Mouse (Mus musculus) hematopoietic multipotent progenitor cell, adult 10-12 weeks (in vitro differentiated cells): ENCODE measurements around the gene Nsun5. TPM values are rescaled to one million over a fixed set of nuclear protein-coding genes. Genes with fewer than 3 reads are reported as not detected.

ENCODE experiments used
- polyA plus RNA-seq: library from polyadenylated mRNA; stranded (reverse); fragments of >175 nt; gene quantifications from 2 replicates; pipeline ENCODE4 v1.2.3, GENCODE M21; 2012; ENCODE audit warnings: low replicate concordance

The Nsun5 gene
- 13.6 and 17.8 TPM in 2 replicates for polyA plus RNA-seq

GRCm38 (mm10) chr5:135369787-135370654 lies at the start of gene Nsun5:
Gene Nsun5, plus strand, starts transcription at chr5:135369953.

GRCm38 (mm10) chr5:135349862-135350261 lies 19.9 kb upstream of the Nsun5 start, which contains the start of gene Fkbp6:
Gene Fkbp6, minus strand, starts transcription at chr5:135350044.

GRCm38 (mm10) chr5:135352995-135353394 lies 16.8 kb upstream of the Nsun5 start, which contains the start of gene Trim50:
Gene Trim50, plus strand, starts transcription at chr5:135353295.

GRCm38 (mm10) chr5:135394004-135394823 lies 24.5 kb downstream of the Nsun5 start, which contains the start of gene Pom121:
Gene Pom121, minus strand, starts transcription at chr5:135394546.

Other genes starting within 250 kb of the Nsun5 start
- gene Tbl2, start 220.3 kb upstream of the Nsun5 start, polyA plus RNA-seq: 12.4 and 13.0 TPM in 2 replicates
- gene Bcl7b, start 201.7 kb upstream of the Nsun5 start, polyA plus RNA-seq: 75.1 and 83.6 TPM in 2 replicates
- 29.3 and 48.8 TPM in 2 replicates for gene Baz1b, start 182.7 kb upstream of the Nsun5 start, polyA plus RNA-seq
- 0.45 and 0.48 TPM in 2 replicates for gene Fzd9, start 118.7 kb upstream of the Nsun5 start, polyA plus RNA-seq
- not detected in 2 replicates for gene Fkbp6, start 19.9 kb upstream of the Nsun5 start, polyA plus RNA-seq
- gene Trim50, start 16.7 kb upstream of the Nsun5 start, polyA plus RNA-seq: not detected in 2 replicates
- 84.1 and 88.5 TPM in 2 replicates for gene Pom121, start 24.6 kb downstream of the Nsun5 start, polyA plus RNA-seq
- 13.1 and 16.0 TPM in 2 replicates for gene Hip1, start 175.2 kb downstream of the Nsun5 start, polyA plus RNA-seq
- gene Ccl26, start 193.6 kb downstream of the Nsun5 start, polyA plus RNA-seq: not detected in 2 replicates
- 3.7 and 4.3 TPM in 2 replicates for gene Ccl24, start 203.1 kb downstream of the Nsun5 start, polyA plus RNA-seq